Mouse (Mus musculus) retina, embryonic 14.5 days (tissue): ENCODE measurements around the gene Cpsf3.

Source experiments
- DNase-seq: peaks from one replicate; pipeline ENCODE4 v3.0.0-alpha.2; 2015; ENCODE audit warnings: low spot score

The Cpsf3 gene

GRCm38 (mm10) chr12:21333766-21334165 lies 48.6 kb downstream of the Cpsf3 start:
- DNase-seq = no peak

GRCm38 (mm10) chr12:21335869-21336268 lies 50.7 kb downstream of the Cpsf3 start:
- DNase-seq = no peak

GRCm38 (mm10) chr12:21337171-21337570 lies 52.0 kb downstream of the Cpsf3 start:
- no peak for DNase-seq

GRCm38 (mm10) chr12:21340674-21341073 lies 55.5 kb downstream of the Cpsf3 start:
- no peak for DNase-seq

- DNase-seq = no peak
These were observed 61.8 kb downstream of the Cpsf3 start for GRCm38 (mm10) chr12:21346972-21347371.

GRCm38 (mm10) chr12:21350113-21350876 lies 65.1 kb downstream of the Cpsf3 start:
- DNase-seq = no peak

GRCm38 (mm10) chr12:21353681-21354080 lies 68.5 kb downstream of the Cpsf3 start:
- DNase-seq = no peak

GRCm38 (mm10) chr12:21362686-21363085 lies 77.5 kb downstream of the Cpsf3 start:
- DNase-seq = no peak

GRCm38 (mm10) chr12:21363195-21363594 lies 78.0 kb downstream of the Cpsf3 start:
- no peak for DNase-seq
